In genomic region chr16:32665851-32666665, GRCm38 (mm10) we compare ENCODE assay signal across 8 mouse cellular contexts. TPM values are rescaled to one million over a fixed set of nuclear protein-coding genes. Genes with fewer than 3 reads are reported as not detected.
DNase-seq lines count a peak whose midpoint lies in the region; ATAC-seq and TF ChIP-seq lines count a peak whose summit lies in the region.

No protein-coding gene starts in this region.

- peaks cover 33% of the 10 kb centered on the region for H3K36me3 ChIP-seq in ES-E14 (ENCODE audit: control insufficient read depth, insufficient read depth, low read length, poor library complexity, severe bottlenecking)
- peaks cover 39% of the 10 kb centered on the region for H3K36me3 ChIP-seq in forebrain, embryonic 13.5 days (ENCODE audit: poor library complexity, severe bottlenecking)
- no peaks in the 10 kb centered on the region for H3K36me3 ChIP-seq in kidney, adult 2 months (ENCODE audit: control insufficient read depth, insufficient read depth, low read length)

- in situ Hi-C loops in ES-E14 (cut with MboI; ENCODE audit: low sequenced_read_pairs in 2 of 2, unreplicated experiment in 2 of 2) = no loop called here

- WGBS in forebrain, embryonic 13.5 days = 48% methylated on average over 11 of the region's 11 CpGs
- 71% methylated on average over 11 of the region's 11 CpGs for WGBS in kidney, adult 2 months

- no peaks in the 10 kb centered on the region for H3K9me3 ChIP-seq in ES-E14 (ENCODE audit: control insufficient read depth, insufficient read depth, low read depth, low read length)
- H3K9me3 ChIP-seq in forebrain, embryonic 13.5 days (replicated peaks) = no peaks in the 10 kb centered on the region

- peak overlapping the region; percentile 67 for H3K27ac ChIP-seq in ES-E14 (ENCODE audit: insufficient read depth, low read depth, low read length, poor library complexity, severe bottlenecking)
- peak overlapping the region; percentile 54 for H3K27ac ChIP-seq in forebrain, embryonic 13.5 days
- peak overlapping the region; percentile 43 for H3K27ac ChIP-seq in kidney, adult 2 months (ENCODE audit: insufficient read depth, low read depth, low read length)

- H3K9ac ChIP-seq in ES-E14 (ENCODE audit: insufficient read depth, low read depth, low read length, poor library complexity, severe bottlenecking) = no peak overlapping the region
- H3K9ac ChIP-seq in forebrain, embryonic 13.5 days = no peak overlapping the region

- no peak for ATAC-seq in forebrain, embryonic 13.5 days
- peak; percentile 77 for ATAC-seq in megakaryocyte, adult 5-6 weeks (ENCODE audit: poor library complexity, severe bottlenecking)
- ATAC-seq in frontal cortex, adult (ENCODE audit: low TSS enrichment) = no peak

- peak; percentile 28 to 60 for DNase-seq in adrenal gland, adult (ENCODE audit: inconsistent age in 2 of 2, low spot score in 1 of 2)
- DNase-seq in adrenal gland, postnatal 25 days = no peak
- DNase-seq in ES-E14 (ENCODE audit: low read depth, low spot score) = no peak
- DNase-seq in kidney, adult 2 months = peak; percentile 79
- no peak for DNase-seq in right cerebral cortex, postnatal 36 days (ENCODE audit: low spot score in 2 of 2)

- no peak for TF ChIP-seq POLR2A in kidney, adult 2 months (IDR thresholded peaks at IDR 0.05; ENCODE audit: low read depth, low read length)

- peak overlapping the region in 1 of 2 experiments; percentile 12; a peak in 2 of 4 replicates for H3K4me3 ChIP-seq in ES-E14 (ENCODE audit: insufficient read depth in 1 of 2, low read depth in 1 of 2, low read length in 2 of 2, poor library complexity in 1 of 2, severe bottlenecking in 1 of 2)
- no peak overlapping the region for H3K4me3 ChIP-seq in forebrain, embryonic 13.5 days
- H3K4me3 ChIP-seq in kidney, adult 2 months (ENCODE audit: insufficient read depth, low read depth, low read length) = no peak overlapping the region

- H3K27me3 ChIP-seq in forebrain, embryonic 13.5 days = no peaks in the 10 kb centered on the region
- no peaks in the 10 kb centered on the region for H3K27me3 ChIP-seq in kidney, adult 2 months (replicated peaks; ENCODE audit: control insufficient read depth, insufficient read depth, low read length)

- no peak for TF ChIP-seq CTCF in kidney, adult 2 months (conservative IDR thresholded peaks at IDR 0.05; ENCODE audit: insufficient read depth, insufficient read length, low read depth, low read length)

- H3K4me1 ChIP-seq in ES-E14 (ENCODE audit: control insufficient read depth in 2 of 2, insufficient read depth in 2 of 2, low read length in 2 of 2, poor library complexity in 1 of 2) = peaks cover 8 to 43% of the 10 kb centered on the region in 2 experiments; a peak in 3 of 4 replicates
- peaks cover 62% of the 10 kb centered on the region for H3K4me1 ChIP-seq in forebrain, embryonic 13.5 days
- peaks cover 4% of the 10 kb centered on the region; the same call in 1 of the 2 replicates for H3K4me1 ChIP-seq in kidney, adult 2 months (ENCODE audit: control insufficient read depth, insufficient read depth, low read length)

- no peak overlapping the region for H3K4me2 ChIP-seq in forebrain, embryonic 13.5 days

TF ChIP-seq in ES-E14, 5 proteins besides CTCF, POLR2A, EP300 and RAD21:
- TF ChIP-seq CHD2 (IDR thresholded peaks at IDR 0.05; ENCODE audit: low read depth, low read length) (no peak), ZNF384 (IDR thresholded peaks at IDR 0.05; ENCODE audit: low read depth, low read length) (no peak), HCFC1 (IDR thresholded peaks at IDR 0.05; ENCODE audit: borderline replicate concordance, insufficient read depth, low read length) (no peak), MAFK (IDR thresholded peaks at IDR 0.05; ENCODE audit: insufficient read depth, low read depth, low read length) (no peak), ZC3H11A (IDR thresholded peaks at IDR 0.05; ENCODE audit: borderline replicate concordance, low read depth, low read length) (no peak)

RNA-seq across cellular contexts. Expression of gene Tnk2, which starts 22.4 kb away (rescaled TPM):
- 34.8 and 52.2 TPM in 2 replicates for total RNA-seq in adrenal gland, postnatal 25 days (2021)
- total RNA-seq in ES-E14 (2012; rRNA removed) = 47.1 and 63.7 TPM in 2 replicates
- polyA plus RNA-seq in forebrain, embryonic 13.5 days (2015; fragmentation: Nextera tagmentation; extraction: Ambion mirVana) = 14.6 TPM in 2 replicates
- polyA plus RNA-seq in kidney, adult 2 months (2012; rRNA removed) = 35.8 and 40.8 TPM in 2 replicates
- 5.5 and 12.0 TPM in 2 replicates for total RNA-seq in megakaryocyte, adult 5-6 weeks (2015)
- total RNA-seq in megakaryocyte, adult 5-6 weeks (2017) = 6.4 and 8.6 TPM in 2 replicates

RNA-seq across cellular contexts. Expression of gene Tfrc, which starts 57.3 kb away (rescaled TPM):
- 37.9 and 42.6 TPM in 2 replicates for total RNA-seq in adrenal gland, postnatal 25 days (2021)
- total RNA-seq in ES-E14 (2012; rRNA removed) = 334 and 403 TPM in 2 replicates
- polyA plus RNA-seq in forebrain, embryonic 13.5 days (2015; fragmentation: Nextera tagmentation; extraction: Ambion mirVana) = 32.0 and 42.1 TPM in 2 replicates
- 7.9 and 12.0 TPM in 2 replicates for polyA plus RNA-seq in kidney, adult 2 months (2012; rRNA removed)
- total RNA-seq in megakaryocyte, adult 5-6 weeks (2015) = 29.5 and 41.5 TPM in 2 replicates
- 29.6 and 44.3 TPM in 2 replicates for total RNA-seq in megakaryocyte, adult 5-6 weeks (2017)

Comparison
In these comparisons a context has a peak if more than half of its experiments do, and no peak if none do; other contexts are left out.
1. DNase-seq: peak in adrenal gland, adult (2 of 2) and kidney, adult 2 months (single experiment); none in adrenal gland, postnatal 25 days (single experiment), ES-E14 (single experiment) and right cerebral cortex, postnatal 36 days (0 of 2).
2. Peak in every context shown above with its lines, with median percentiles within 50 percentile points of each other: H3K27ac ChIP-seq.